Mouse (Mus musculus): ENCODE results near the gene Timp3.

DNA sequence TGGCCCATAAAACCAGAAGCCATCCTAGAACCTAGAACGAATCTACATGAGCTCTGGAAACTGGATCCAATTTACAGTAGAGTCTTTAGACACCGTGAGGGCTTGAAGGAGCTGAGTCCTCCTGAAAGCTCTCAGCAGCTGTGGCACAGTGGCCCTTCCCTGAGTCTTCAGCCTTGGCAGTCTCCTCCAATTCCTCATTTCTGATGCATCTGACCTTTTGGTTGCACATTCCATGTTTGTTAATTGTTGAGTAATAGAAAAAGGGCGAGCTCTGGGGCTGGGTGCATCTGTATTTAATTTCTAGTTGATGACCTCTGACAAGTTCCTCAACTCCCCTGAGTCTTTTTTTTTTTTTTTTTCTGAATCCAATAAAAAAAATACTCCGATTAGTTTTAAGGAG, 28.0 kb downstream of the Timp3 start:
- TF ChIP-seq EP300 (IDR thresholded peaks at IDR 0.05; ENCODE audit: insufficient read depth, low read depth, low read length): no peak
- no peak for TF ChIP-seq CTCF (IDR thresholded peaks at IDR 0.05)
- TF ChIP-seq POLR2A (IDR thresholded peaks at IDR 0.05; ENCODE audit: insufficient read depth, low read depth, low read length): no peak

All from heart, adult 2 months (tissue).